Mouse (Mus musculus): Measurements from ENCODE around the gene Hras. TPM values are rescaled to one million over a fixed set of nuclear protein-coding genes. Genes with fewer than 3 reads are reported as not detected.

Gene Hras
- total and polyA plus RNA-seq, 3 experiments = 149 to 183 TPM; not detected in 1

- Histone ChIP-seq H3K4me1 (ENCODE audit: control insufficient read depth in 1 of 2, insufficient read depth in 2 of 2, low read length in 2 of 2) (peaks cover 0 to 10% of the 10 kb centered on the region in 2 experiments; a peak in 2 of 4 replicates), H3K9ac (ENCODE audit: control insufficient read depth, low read depth, low read length, poor library complexity, severe bottlenecking) (no peak within 1 kb of the TSS), H3K79me2 (ENCODE audit: control insufficient read depth, insufficient read depth, low read length, poor library complexity) (no peaks in the 10 kb centered on the region; the same call in 1 of the 2 replicates), H3K27ac (ENCODE audit: control insufficient read depth, low read depth, low read length) (no peak within 1 kb of the TSS), H3K9me3 (replicated peaks; ENCODE audit: insufficient read depth, low read length) (no peaks in the 10 kb centered on the region), H3K27me3 (ENCODE audit: control insufficient read depth in 1 of 2, insufficient read depth in 2 of 2, low read length in 2 of 2) (peaks cover 0 to 1% of the 10 kb centered on the region in 2 experiments; a peak in 1 of 4 replicates), H3K4me3 (ENCODE audit: control insufficient read depth in 1 of 2, insufficient read depth in 1 of 2, low read depth in 2 of 2, low read length in 2 of 2) (no peak within 1 kb of the TSS), H3K36me3 (ENCODE audit: control insufficient read depth in 1 of 2, insufficient read depth in 2 of 2, low read length in 2 of 2) (no peaks in the 10 kb centered on the region; a peak in 1 of 4 replicates)
- TF ChIP-seq MAZ (IDR thresholded peaks at IDR 0.05; ENCODE audit: low read depth, low read length) = no peak
- TF ChIP-seq GABPA (IDR thresholded peaks at IDR 0.05; ENCODE audit: low read depth, low read length) = no peak
- TF ChIP-seq CTCF (IDR thresholded peaks at IDR 0.05 in 2 of 3, conservative IDR thresholded peaks at IDR 0.05 in 1 of 3; ENCODE audit: control insufficient read depth in 1 of 3, insufficient read depth in 1 of 3, low read depth in 2 of 3, low read length in 3 of 3, poor library complexity in 1 of 3, severe bottlenecking in 1 of 3) = no peak
- TF ChIP-seq EP300 (IDR thresholded peaks at IDR 0.05; ENCODE audit: low read depth in 1 of 2, low read length in 2 of 2) = no peak
- TF ChIP-seq BHLHE40 (IDR thresholded peaks at IDR 0.05; ENCODE audit: borderline replicate concordance, low read depth, low read length) = no peak
- no peak for TF ChIP-seq ELF1 (IDR thresholded peaks at IDR 0.05; ENCODE audit: low read depth, low read length)
- TF ChIP-seq MYC (IDR thresholded peaks at IDR 0.05; ENCODE audit: low read depth, low read length) = no peak
- no peak for TF ChIP-seq TBP (IDR thresholded peaks at IDR 0.05; ENCODE audit: low read depth, low read length)
- TF ChIP-seq KAT2A (conservative IDR thresholded peaks at IDR 0.05; ENCODE audit: low read depth, low read length) = no peak
- no peak for TF ChIP-seq RAD21 (IDR thresholded peaks at IDR 0.05; ENCODE audit: low read depth, low read length)
- DNase-seq (ENCODE audit: low read depth, low spot score) = no peak
Measured at GRCm38 (mm10) chr7:141213605-141214235, 19.9 kb upstream of the Hras start, which contains the start of gene Lmntd2. Gene Lmntd2, minus strand, starts transcription at chr7:141214080.

GRCm38 (mm10) chr7:141213133-141213532 lies 19.3 kb upstream of the Hras start:
- Histone ChIP-seq H3K9me3 (replicated peaks; ENCODE audit: insufficient read depth, low read length) (no peaks in the 10 kb centered on the region), H3K36me3 (ENCODE audit: control insufficient read depth in 1 of 2, insufficient read depth in 2 of 2, low read length in 2 of 2) (no peaks in the 10 kb centered on the region; a peak in 1 of 4 replicates), H3K9ac (ENCODE audit: control insufficient read depth, low read depth, low read length, poor library complexity, severe bottlenecking) (no peak overlapping the region), H3K27me3 (ENCODE audit: control insufficient read depth in 1 of 2, insufficient read depth in 2 of 2, low read length in 2 of 2) (peaks cover 0 to 1% of the 10 kb centered on the region in 2 experiments; a peak in 1 of 4 replicates), H3K4me1 (ENCODE audit: control insufficient read depth in 1 of 2, insufficient read depth in 2 of 2, low read length in 2 of 2) (peaks cover 0 to 10% of the 10 kb centered on the region in 2 experiments; a peak in 2 of 4 replicates), H3K4me3 (ENCODE audit: control insufficient read depth in 1 of 2, insufficient read depth in 1 of 2, low read depth in 2 of 2, low read length in 2 of 2) (no peak overlapping the region), H3K27ac (ENCODE audit: control insufficient read depth, low read depth, low read length) (no peak overlapping the region), H3K79me2 (ENCODE audit: control insufficient read depth, insufficient read depth, low read length, poor library complexity) (no peaks in the 10 kb centered on the region; the same call in 1 of the 2 replicates)
- DNase-seq (ENCODE audit: low read depth, low spot score) = no peak
- TF ChIP-seq TAL1 (IDR thresholded peaks at IDR 0.05; ENCODE audit: low read length) = no peak
- TF ChIP-seq MYB (IDR thresholded peaks at IDR 0.05; ENCODE audit: low read depth, low read length) = no peak
- no peak for TF ChIP-seq JUND (IDR thresholded peaks at IDR 0.05; ENCODE audit: low read depth, low read length)
- no peak for TF ChIP-seq TCF12 (IDR thresholded peaks at IDR 0.05; ENCODE audit: low read depth, low read length)

Measured in MEL (cell line).